9 mouse cellular contexts compared by ENCODE assay signal in genomic region chr11:78830180-78830579, GRCm38 (mm10). TPM values are rescaled to one million over a fixed set of nuclear protein-coding genes. Genes with fewer than 3 reads are reported as not detected.
DNase-seq lines count a peak whose midpoint lies in the region; ATAC-seq and TF ChIP-seq lines count a peak whose summit lies in the region.
"Had no signal": no experiment of that assay in that cellular context is flagged by ENCODE, and none has a peak within 500 bp of the region (broad histone marks: within the 10 kb centered on the region; RNA-seq: fewer than 3 reads in every experiment).

No protein-coding gene starts in this region.

- peaks cover 74% of the 10 kb centered on the region for H3K4me1 ChIP-seq in heart, embryonic 15.5 days (replicated peaks)
- peaks cover 86% of the 10 kb centered on the region for H3K4me1 ChIP-seq in G1E (ENCODE audit: insufficient read depth, low read depth, low read length)
- H3K4me1 ChIP-seq in liver, embryonic 15.5 days (replicated peaks): peaks cover 87% of the 10 kb centered on the region

- ATAC-seq in heart, embryonic 15.5 days (replicated peaks; ENCODE audit: insufficient number of reproducible peaks, insufficient read depth, low FRiP score, low read depth): no peak
- ATAC-seq in G1E (ENCODE audit: extremely low read depth, insufficient number of reproducible peaks, low FRiP score, poor library complexity, severe bottlenecking): no peak
- ATAC-seq in liver, embryonic 15.5 days (ENCODE audit: insufficient read depth): no peak

- no peak for TF ChIP-seq CTCF in G1E (IDR thresholded peaks at IDR 0.05; ENCODE audit: low read depth, low read length)

- H3K9me3 ChIP-seq in heart, embryonic 15.5 days (replicated peaks): no peaks in the 10 kb centered on the region
- H3K9me3 ChIP-seq in G1E (replicated peaks): no peaks in the 10 kb centered on the region
- no peaks in the 10 kb centered on the region for H3K9me3 ChIP-seq in liver, embryonic 15.5 days (replicated peaks)

- peak overlapping the region; percentile 55 for H3K27ac ChIP-seq in heart, embryonic 15.5 days
- peak overlapping the region; percentile 95 for H3K27ac ChIP-seq in liver, embryonic 15.5 days (replicated peaks)

- H3K4me2 ChIP-seq in heart, embryonic 15.5 days: no peak overlapping the region
- H3K4me2 ChIP-seq in liver, embryonic 15.5 days: no peak overlapping the region

- H3K9ac ChIP-seq in heart, embryonic 15.5 days: no peak overlapping the region
- no peak overlapping the region for H3K9ac ChIP-seq in liver, embryonic 15.5 days

- DNase-seq in heart, adult 8-10 months (ENCODE audit: low spot score): no peak
- peak; percentile 68 for DNase-seq in 416B (ENCODE audit: low read depth)
- DNase-seq in G1E (ENCODE audit: low spot score): no peak
- no peak for DNase-seq in adrenal gland, adult (ENCODE audit: inconsistent age in 2 of 2, low spot score in 1 of 2)
- no peak for DNase-seq in embryo, embryonic 11 days
- DNase-seq in Muller cell, postnatal 12 days (ENCODE audit: inconsistent ontology term): no peak
- DNase-seq: cerebellum, adult 11-12 months had no signal

- no peaks in the 10 kb centered on the region for H3K27me3 ChIP-seq in heart, embryonic 15.5 days
- H3K27me3 ChIP-seq in G1E (ENCODE audit: insufficient read depth, low read length): no peaks in the 10 kb centered on the region
- no peaks in the 10 kb centered on the region for H3K27me3 ChIP-seq in liver, embryonic 15.5 days

- WGBS in heart, embryonic 15.5 days: 24% methylated on average over 8 of the region's 8 CpGs
- 16% methylated on average over 8 of the region's 8 CpGs for WGBS in liver, embryonic 15.5 days (ENCODE audit: insufficient replicate concordance)

- H3K4me3 ChIP-seq in heart, embryonic 15.5 days: no peak overlapping the region
- peak overlapping the region; percentile 49; the same call in 1 of the 2 replicates for H3K4me3 ChIP-seq in G1E (ENCODE audit: low read depth, low read length)
- no peak overlapping the region for H3K4me3 ChIP-seq in liver, embryonic 15.5 days (replicated peaks)

- no peaks in the 10 kb centered on the region for H3K36me3 ChIP-seq in heart, embryonic 15.5 days
- peaks cover 25% of the 10 kb centered on the region for H3K36me3 ChIP-seq in G1E (replicated peaks)
- no peaks in the 10 kb centered on the region for H3K36me3 ChIP-seq in liver, embryonic 15.5 days (replicated peaks)

RNA-seq across cellular contexts. Expression of gene Lyrm9, which starts 3.8 kb away (rescaled TPM):
- 26.9 and 37.9 TPM in 2 replicates for polyA plus RNA-seq in heart, embryonic 15.5 days (2015; fragmentation: Nextera tagmentation; extraction: Ambion mirVana)
- 10 to 100 TPM; 34.3 to 51.3 (median 39.8) TPM for total RNA-seq in heart, adult 8-10 months (2022)
- total RNA-seq in G1E (2014; fragmentation: Nextera tagmentation) (15.2 and 24.9 TPM in 2 replicates), G1E (2017) (52.1 and 86.5 TPM in 2 replicates)
- polyA plus RNA-seq in G1E (2012): 211 and 274 TPM in 2 replicates
- 10.7 and 14.0 TPM in 2 replicates for polyA plus RNA-seq in liver, embryonic 15.5 days (2015; fragmentation: Nextera tagmentation; extraction: Ambion mirVana)
